Mouse (Mus musculus): ENCODE measurements around the gene Chrna4.

GRCm38 (mm10) chr2:180985635-180986034 lies 57.7 kb downstream of the Chrna4 start:
- TF ChIP-seq POLR2A (IDR thresholded peaks at IDR 0.05; ENCODE audit: low read depth, low read length) (no peak), CTCF (IDR thresholded peaks at IDR 0.05; ENCODE audit: extremely low read depth, insufficient read depth, insufficient read length, insufficient replicate concordance) (no peak)

All from spleen, adult 2 months (tissue).